Mouse (Mus musculus) brain, embryonic 14.5 days (tissue): ENCODE results near the gene Stk32c. TPM values are rescaled to one million over a fixed set of nuclear protein-coding genes. Genes with fewer than 3 reads are reported as not detected.
A peak's percentile ranks its signal among the peaks of the same experiment; 100 is the strongest.

ENCODE experiments used
- DNase-seq: peaks from one replicate; pipeline ENCODE4 v3.0.0-alpha.2; 2011; ENCODE audit warnings: low read depth
- CTCF ChIP-seq: fragments of 200-500 bp; IDR thresholded peaks from 2 replicates; pipeline ENCODE4 v1.5.1; 2012; ENCODE audit warnings: inconsistent platforms, mild to moderate bottlenecking, moderate library complexity, borderline replicate concordance; ENCODE audit not compliant: insufficient read depth, insufficient read length; ENCODE audit errors: extremely low read depth
- POLR2A ChIP-seq: fragments of 200-500 bp; IDR thresholded peaks from 2 replicates; pipeline ENCODE4 v1.6.1; 2012; ENCODE audit warnings: mild to moderate bottlenecking, inconsistent platforms, borderline replicate concordance; ENCODE audit not compliant: poor library complexity, insufficient read depth, insufficient read length, severe bottlenecking; ENCODE audit errors: extremely low read depth
- polyA plus RNA-seq: library from polyadenylated mRNA; depleted of rRNA; stranded (reverse); fragments of >200 nt; gene quantifications from 2 replicates; pipeline ENCODE4 v1.2.3, GENCODE M21; 2012

Stk32c gene
- polyA plus RNA-seq, 1 experiment = 27.9 TPM

DNA sequence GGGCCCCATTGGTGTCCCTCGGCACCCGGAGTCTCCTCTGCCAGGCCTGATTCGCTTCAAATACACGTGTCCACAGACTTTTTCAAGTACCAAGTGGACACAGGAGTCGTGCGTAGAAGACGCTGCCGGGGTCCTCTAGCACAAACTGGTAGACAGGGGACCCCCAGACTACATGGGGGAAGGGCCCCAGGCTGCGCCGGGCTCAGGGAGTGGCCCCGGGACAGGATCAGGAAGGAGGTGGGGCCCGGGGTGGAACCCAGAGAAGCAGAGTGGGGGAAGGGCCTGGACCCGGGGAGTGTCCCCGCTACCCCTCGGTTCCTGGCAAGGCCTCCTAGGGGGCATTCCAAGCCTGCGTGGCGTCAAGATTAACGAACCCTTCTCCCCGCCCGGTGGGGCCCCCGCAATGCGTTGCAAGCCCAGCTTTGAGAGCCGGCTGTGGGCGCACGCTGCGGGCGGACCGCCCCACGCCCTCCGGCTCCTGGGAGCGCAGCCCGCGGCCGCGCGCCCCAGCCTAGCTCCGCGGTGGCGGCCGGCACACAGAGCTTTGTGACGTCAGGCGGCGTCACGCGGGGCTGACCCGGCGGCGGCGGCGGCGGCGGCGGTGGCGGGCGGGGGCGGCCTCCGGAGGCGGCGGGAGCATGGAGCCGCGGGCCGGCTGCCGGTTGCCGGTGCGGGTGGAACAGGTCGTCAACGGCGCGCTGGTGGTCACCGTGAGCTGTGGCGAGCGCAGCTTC, 34.9 kb upstream of the Stk32c start, which contains the start of gene Pwwp2b:
Gene Pwwp2b (plus strand): TSS at position 602 of the 734 bp plus-strand sequence.
- DNase-seq = peak; percentile 72
- TF ChIP-seq POLR2A (peak; percentile 85), CTCF (no peak)

DNA sequence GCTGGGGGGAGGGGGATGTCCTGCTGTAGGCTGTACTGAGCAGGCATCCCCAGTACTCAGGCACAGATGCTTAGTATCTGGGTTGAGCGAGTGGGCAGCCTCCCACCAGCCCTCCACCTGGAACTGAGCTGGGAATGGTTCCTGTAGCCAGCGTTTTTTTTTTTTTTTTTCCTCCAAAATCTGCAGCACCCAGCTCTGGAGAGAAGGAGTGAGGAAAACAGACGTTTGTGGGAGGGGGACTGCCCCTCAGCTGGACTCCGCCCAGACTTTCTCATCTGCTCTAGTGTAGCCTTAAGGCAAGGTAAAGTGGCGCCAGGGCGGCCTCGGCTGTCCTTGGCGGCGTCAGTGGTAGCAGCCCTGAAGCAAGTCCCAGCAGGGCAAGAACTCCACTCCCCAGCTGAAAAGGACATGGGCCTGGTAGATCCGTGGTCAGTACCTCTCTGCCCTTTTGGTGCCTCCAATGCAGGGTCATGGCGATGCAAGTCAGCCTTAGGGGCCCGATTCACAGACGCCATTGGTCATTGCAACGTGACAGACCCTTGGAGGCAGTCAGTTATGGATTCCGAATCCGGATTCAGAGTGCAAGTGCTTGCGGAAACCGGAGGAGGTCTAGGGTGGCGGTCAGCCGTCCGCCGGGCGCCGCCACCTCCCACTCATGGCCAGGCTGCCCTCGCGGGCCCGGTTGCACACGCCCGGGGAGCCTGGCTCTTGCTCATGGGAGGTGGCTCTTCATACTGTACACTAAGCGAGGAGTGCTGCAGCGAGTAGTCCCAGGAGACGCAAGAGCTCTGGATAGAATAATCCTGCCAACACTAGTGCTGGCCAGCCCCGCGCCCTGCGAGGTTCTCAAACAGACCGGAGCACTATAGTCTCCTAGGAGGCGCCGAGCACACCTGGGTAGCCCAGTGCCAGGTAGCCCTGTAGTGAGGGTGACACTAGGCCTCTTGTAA, 34.1 kb upstream of the Stk32c start:
- TF ChIP-seq POLR2A = no peak
- TF ChIP-seq CTCF = no peak
- peak; percentile 70 for DNase-seq

DNA sequence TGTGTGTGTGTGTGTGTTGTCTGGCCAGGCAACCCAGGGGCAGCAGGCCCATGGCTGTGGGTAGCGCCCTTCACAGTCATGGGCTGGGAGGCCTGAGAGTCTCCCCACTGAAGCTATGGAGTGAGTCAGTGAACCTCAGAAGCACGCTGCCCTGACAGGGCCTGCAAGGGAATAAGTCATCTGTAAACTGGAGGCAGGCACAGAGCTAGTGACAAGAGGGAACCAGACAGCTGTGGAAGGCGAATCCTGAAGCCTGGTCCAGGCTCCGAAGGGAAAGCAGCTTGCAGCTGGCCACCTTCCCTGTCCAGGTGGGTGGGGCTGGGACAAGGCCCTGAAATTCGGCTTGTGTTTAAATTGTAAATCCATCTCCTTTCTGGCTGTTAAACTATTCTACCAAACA, 33.0 kb upstream of the Stk32c start:
- TF ChIP-seq POLR2A (no peak), CTCF (no peak)
- DNase-seq = no peak

DNA sequence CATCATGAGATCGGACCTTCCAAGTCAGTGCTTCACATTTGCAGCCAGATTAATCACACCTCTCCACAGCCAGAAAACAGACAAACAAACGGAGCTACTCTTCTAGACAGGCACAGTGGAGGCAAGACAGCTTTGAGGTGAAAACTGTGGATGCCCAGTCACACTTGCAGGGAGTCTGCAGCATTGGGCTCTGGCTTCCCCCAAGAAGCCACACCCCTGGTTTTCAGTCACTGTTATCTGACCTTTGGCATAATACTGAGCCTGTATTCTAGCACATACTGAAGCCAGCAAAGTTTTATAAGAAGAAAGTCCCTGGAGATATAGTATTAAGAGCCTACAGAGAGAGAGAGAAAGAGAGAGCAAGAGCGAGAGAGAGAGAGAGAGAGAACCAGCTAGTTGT, 26.3 kb upstream of the Stk32c start:
- TF ChIP-seq CTCF = no peak
- TF ChIP-seq POLR2A = no peak
- no peak for DNase-seq

DNA sequence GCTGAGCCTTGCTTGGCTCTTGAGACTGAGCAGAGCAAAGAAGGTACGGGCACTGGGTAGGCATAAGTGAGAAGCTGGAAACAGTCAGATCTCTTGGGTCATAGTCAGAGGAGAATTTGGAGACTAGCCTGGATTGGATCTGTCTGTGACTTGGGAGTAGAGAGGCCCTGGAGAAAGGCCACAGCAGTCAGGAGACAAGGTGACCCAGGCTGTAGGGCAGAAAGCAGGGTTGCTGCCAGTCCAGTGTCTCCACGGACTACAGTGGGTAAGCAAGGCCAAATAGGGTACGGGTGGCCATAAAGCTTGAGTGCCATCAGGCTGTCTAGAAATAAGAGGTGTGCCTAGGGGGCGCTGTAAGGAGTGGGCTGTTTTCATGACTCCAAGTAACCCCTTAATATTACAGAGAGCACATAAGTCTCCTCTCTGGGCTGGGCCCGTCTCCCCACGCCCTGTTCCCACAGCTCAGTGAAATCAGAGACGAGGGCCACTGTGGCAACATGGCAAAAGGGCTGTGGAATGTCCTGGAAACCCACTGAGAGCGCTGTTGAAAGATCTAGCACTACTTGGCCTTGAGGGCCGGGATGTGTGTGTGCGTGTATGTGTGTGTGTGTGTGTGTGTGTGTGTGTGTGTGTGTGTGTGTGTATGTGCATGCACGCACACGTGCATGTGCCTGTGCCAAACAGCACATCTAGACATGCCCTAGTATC, 22.7 kb upstream of the Stk32c start:
- no peak for TF ChIP-seq CTCF
- no peak for TF ChIP-seq POLR2A

DNA sequence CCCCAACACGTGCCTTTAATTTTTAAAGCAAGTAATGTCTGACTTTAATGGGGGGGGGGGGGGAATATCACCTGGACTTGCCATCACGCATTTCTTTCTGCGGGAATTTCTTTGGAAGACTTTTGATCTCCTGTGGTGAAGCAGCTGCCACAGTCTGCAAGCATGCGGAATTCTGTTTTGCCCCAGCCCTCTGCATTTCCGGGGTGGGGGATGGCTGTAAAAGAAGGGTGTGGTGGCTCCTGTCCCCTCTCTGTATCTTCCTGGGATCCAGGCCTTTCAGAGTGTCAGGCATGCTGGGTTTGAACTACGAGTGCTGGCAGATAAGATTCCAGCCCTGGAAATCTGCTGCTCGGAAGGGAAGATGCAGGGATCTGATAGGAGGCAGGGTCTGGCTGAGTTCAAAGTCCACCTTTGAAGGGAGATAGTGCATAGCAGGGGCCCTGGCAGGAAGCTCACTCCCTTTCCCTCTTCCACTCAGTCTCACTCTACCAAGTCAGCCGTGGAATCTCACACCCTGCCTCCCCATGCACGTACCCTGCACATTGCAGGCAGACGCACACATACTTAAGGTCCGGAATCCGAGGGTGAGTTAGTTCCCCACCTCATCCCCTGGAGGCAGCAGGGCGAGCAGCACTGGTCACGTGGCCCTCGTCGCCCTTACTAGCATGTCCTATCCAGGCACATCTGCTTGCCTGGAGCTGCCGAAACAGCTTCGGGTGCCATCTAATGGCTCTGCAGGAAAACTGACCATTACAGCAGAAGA, 21.5 kb upstream of the Stk32c start:
- peak; percentile 36; the same call in 1 of the 2 replicates for TF ChIP-seq CTCF
- TF ChIP-seq POLR2A = no peak
- DNase-seq = peak; percentile 65

More for the DNA sequence above, 22.7 kb upstream of the Stk32c start:
- no peak for DNase-seq

DNA sequence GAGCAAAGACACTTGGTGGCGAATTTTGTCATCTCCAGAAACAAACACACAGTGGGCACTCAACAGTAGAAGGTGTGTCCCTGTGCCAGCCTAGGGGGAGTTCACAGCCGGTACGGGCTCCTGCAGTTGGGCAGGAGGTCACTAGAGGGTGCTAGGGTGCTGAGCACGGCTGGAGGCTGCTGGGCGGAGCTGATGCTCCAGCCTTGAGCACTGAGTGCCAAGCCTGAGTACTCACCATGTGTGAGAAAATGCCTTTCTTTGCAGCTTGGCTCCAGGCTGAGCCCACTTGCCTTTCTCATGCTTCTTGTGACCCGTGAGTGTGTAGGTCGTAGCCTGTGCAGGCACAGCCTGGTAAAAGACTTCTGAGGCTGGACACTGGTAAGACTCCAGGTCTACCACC, 20.6 kb upstream of the Stk32c start:
- TF ChIP-seq POLR2A (no peak), CTCF (peak; percentile 96)
- peak; percentile 90 for DNase-seq

DNA sequence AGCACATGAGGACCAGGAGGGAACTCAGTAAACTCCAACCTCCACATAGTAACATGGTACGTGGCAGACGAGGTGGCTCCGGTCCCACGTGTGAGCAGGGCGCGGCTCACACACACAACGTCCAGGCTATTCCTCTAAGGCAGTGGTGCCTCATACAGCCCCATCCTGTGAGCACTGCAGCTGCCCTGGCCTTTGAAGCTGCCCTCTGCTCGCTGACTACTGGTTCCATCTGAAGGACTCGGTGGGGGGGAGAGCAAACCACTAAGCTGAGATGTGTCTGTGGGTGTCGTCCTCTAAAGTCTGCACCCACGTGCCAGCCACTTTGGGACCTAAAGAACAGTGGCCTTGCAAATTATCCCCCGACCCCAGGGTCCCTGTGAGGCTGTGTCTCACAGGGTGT, 17.1 kb upstream of the Stk32c start:
- no peak for DNase-seq
- TF ChIP-seq CTCF (no peak), POLR2A (no peak)

DNA sequence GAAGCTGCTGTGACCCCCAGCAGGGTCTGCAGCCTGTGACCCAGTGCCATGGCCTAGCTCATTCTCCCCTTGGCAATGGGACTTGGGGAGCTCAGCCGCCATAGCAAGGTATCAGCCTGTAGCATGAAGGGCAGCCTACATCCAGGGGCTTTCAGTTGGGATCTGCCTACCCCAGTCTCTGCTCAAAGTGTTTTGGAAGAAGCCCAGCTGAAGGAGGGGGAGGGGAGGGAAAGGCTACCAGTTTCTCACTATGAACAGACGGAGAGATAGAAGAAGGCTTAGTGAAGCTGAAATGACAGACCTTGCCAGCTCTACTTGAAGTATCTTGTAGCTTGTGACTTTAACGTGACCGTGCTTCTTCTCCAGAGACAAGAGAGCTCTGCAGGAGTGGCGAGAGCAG, 16.7 kb upstream of the Stk32c start:
- TF ChIP-seq CTCF (no peak), POLR2A (no peak)

DNA sequence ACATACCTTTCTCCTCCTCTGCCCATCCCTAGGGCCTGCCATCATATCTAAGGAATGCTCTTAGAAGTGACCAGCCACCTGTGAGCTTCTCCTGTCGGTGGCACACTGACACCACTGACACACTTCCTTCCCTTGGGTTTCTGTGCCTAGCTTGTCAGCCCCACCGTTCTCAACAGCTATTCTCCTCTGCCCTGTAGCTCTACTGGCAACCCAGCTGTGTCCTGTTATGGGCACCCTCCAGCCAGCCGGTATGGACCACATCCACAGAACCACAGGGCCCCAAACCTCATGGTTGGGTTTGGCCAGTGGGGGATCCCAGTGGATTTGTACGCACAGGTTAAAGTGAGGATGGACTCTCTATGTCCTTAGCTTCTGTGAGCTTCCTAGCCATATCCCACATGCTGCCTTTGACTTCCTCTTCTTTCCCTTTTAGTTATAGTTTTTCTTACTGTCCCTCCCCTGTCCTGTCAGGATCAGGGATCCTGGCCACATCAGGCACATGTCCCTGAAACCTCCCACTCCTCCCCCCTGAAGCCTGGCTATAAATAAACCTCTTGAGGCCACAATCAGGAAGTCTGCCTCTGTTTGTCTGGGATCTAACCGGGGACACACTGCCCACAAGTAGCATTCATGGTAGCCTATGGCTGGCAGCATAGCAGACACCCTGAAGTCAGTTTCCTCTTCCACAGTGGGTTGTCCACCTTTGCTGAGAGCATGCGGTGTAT, 15.5 kb upstream of the Stk32c start:
- no peak for DNase-seq
- no peak for TF ChIP-seq CTCF
- no peak for TF ChIP-seq POLR2A

More for the DNA sequence above, 16.7 kb upstream of the Stk32c start:
- DNase-seq = peak; percentile 14
